Mouse (Mus musculus) neural tube, embryonic 14.5 days (tissue): ENCODE measurements around the gene Vamp9. TPM values are rescaled to one million over a fixed set of nuclear protein-coding genes. Genes with fewer than 3 reads are reported as not detected.

Experiments used
- ATAC-seq: fragments of 200-750 bp; cut with Nextera tagmentation; 2 replicates; pipeline ENCODE4 v1.8.0; 2017; ENCODE audit warnings: low read depth, mild to moderate bottlenecking, moderate TSS enrichment, moderate library complexity
- H3K27ac ChIP-seq: fragments of 300-500 bp; sonication (generic); 2 replicates; pipeline ENCODE4 v1.5.1; 2014; ENCODE audit warnings: low read depth, mild to moderate bottlenecking, control low read depth, low read length, moderate library complexity, mixed read lengths
- H3K27me3 ChIP-seq: fragments of 300-500 bp; sonication (generic); 2 replicates; pipeline ENCODE4 v1.6.1; 2014; ENCODE audit warnings: low read length; ENCODE audit not compliant: control insufficient read depth, insufficient read depth
- H3K36me3 ChIP-seq: fragments of 300-500 bp; sonication (generic); 2 replicates; pipeline ENCODE4 v1.6.1; 2014; ENCODE audit warnings: low read length, mixed read lengths; ENCODE audit not compliant: control insufficient read depth, insufficient read depth
- H3K4me1 ChIP-seq: fragments of 300-500 bp; sonication (generic); 2 replicates; pipeline ENCODE4 v1.6.1; 2014; ENCODE audit warnings: low read length; ENCODE audit not compliant: control insufficient read depth, insufficient read depth
- H3K4me2 ChIP-seq: fragments of 300-500 bp; sonication (generic); 2 replicates; pipeline ENCODE4 v1.6.1; 2014; ENCODE audit warnings: mild to moderate bottlenecking, low read depth, low read length, control low read depth
- H3K4me3 ChIP-seq: fragments of 300-500 bp; sonication (generic); 2 replicates; pipeline ENCODE4 v1.5.1; 2014; ENCODE audit warnings: low read depth, low read length, control low read depth, mixed read lengths
- H3K9ac ChIP-seq: fragments of 300-500 bp; sonication (generic); replicated peaks from 2 replicates; pipeline ENCODE4 v1.6.1; 2014; ENCODE audit warnings: low read depth, mild to moderate bottlenecking, control low read depth, low read length, mixed read lengths
- H3K9me3 ChIP-seq: fragments of 300-500 bp; sonication (generic); 2 replicates; pipeline ENCODE4 v1.6.1; 2016; ENCODE audit warnings: low read length; ENCODE audit not compliant: control insufficient read depth
- WGBS: fragments of 180-500 bp; shearing (Covaris S2); extraction: QIAGEN DNeasy Blood & Tissue Kit; methylation state at CpG from one replicate; pipeline ENCODE4 v1.1.7; 2014; 5-methylcytosine and 5-hydroxymethylcytosine counted together
- polyA plus RNA-seq: library from polyadenylated mRNA; unstranded; fragments of >200 nt; fragmentation: Nextera tagmentation; extraction: Ambion mirVana; gene quantifications from 2 replicates; pipeline ENCODE4 v1.2.1, GENCODE M21; 2014

Vamp9 gene
- polyA plus RNA-seq, 1 experiment from 2014 or later, result 1.2 TPM

GRCm38 (mm10) chr5:99959960-99960359 lies 53.9 kb downstream of the Vamp9 start:
- Histone ChIP-seq H3K4me3 (no peak overlapping the region), H3K9me3 (no peaks in the 10 kb centered on the region), H3K27me3 (no peaks in the 10 kb centered on the region), H3K4me1 (no peaks in the 10 kb centered on the region), H3K9ac (no peak overlapping the region), H3K27ac (no peak overlapping the region), H3K36me3 (peaks cover 34% of the 10 kb centered on the region), H3K4me2 (no peak overlapping the region)
- ATAC-seq, result no peak
- 81% methylated on average over 2 of the region's 2 CpGs for WGBS

GRCm38 (mm10) chr5:99973941-99974340 lies 67.9 kb downstream of the Vamp9 start:
- Histone ChIP-seq H3K27ac (no peak overlapping the region), H3K4me1 (peaks cover 27% of the 10 kb centered on the region), H3K9ac (no peak overlapping the region), H3K27me3 (no peaks in the 10 kb centered on the region), H3K36me3 (peaks cover 12% of the 10 kb centered on the region; the same call in 1 of the 2 replicates), H3K4me3 (no peak overlapping the region), H3K9me3 (no peaks in the 10 kb centered on the region), H3K4me2 (no peak overlapping the region)
- ATAC-seq, result no peak
- WGBS, result 26% methylated on average over 2 of the region's 2 CpGs

GRCm38 (mm10) chr5:99975061-99975460 lies 69.0 kb downstream of the Vamp9 start:
- Histone ChIP-seq H3K4me3 (no peak overlapping the region), H3K9ac (no peak overlapping the region), H3K27me3 (no peaks in the 10 kb centered on the region), H3K4me1 (peaks cover 27% of the 10 kb centered on the region), H3K4me2 (no peak overlapping the region), H3K36me3 (0 out of 2 replicates have a peak, but pooled peaks cover 5% of the 10 kb centered on the region), H3K9me3 (no peaks in the 10 kb centered on the region), H3K27ac (no peak overlapping the region)
- ATAC-seq, result no peak
- 73% methylated on average over 4 of the region's 4 CpGs for WGBS

- Histone ChIP-seq H3K4me2 (peak overlapping the region; percentile 47), H3K9me3 (no peaks in the 10 kb centered on the region), H3K27ac (no peak overlapping the region), H3K27me3 (no peaks in the 10 kb centered on the region), H3K4me1 (peaks cover 27% of the 10 kb centered on the region), H3K9ac (no peak overlapping the region), H3K36me3 (0 out of 2 replicates have a peak, but pooled peaks cover 2% of the 10 kb centered on the region), H3K4me3 (no peak overlapping the region; the same call in 1 of the 2 replicates)
- no peak for ATAC-seq
- 78% methylated on average over 1 of the region's 1 CpGs for WGBS
These were observed 69.7 kb downstream of the Vamp9 start for GRCm38 (mm10) chr5:99975776-99976175.

- no peaks in the 10 kb centered on the region for H3K36me3 ChIP-seq
- H3K9ac ChIP-seq, result peak overlapping the region; percentile 95; the same call in 1 of the 2 replicates
- H3K4me2 ChIP-seq, result peak overlapping the region; percentile 94
- no peak for ATAC-seq
- no peaks in the 10 kb centered on the region for H3K27me3 ChIP-seq
- 9% methylated on average over 8 of the region's 8 CpGs for WGBS
- no peaks in the 10 kb centered on the region for H3K9me3 ChIP-seq
- no peak overlapping the region; the same call in 1 of the 2 replicates for H3K27ac ChIP-seq
- H3K4me1 ChIP-seq, result peaks cover 27% of the 10 kb centered on the region
- H3K4me3 ChIP-seq, result peak overlapping the region; percentile 81
These were observed 70.4 kb downstream of the Vamp9 start for GRCm38 (mm10) chr5:99976334-99976955.

GRCm38 (mm10) chr5:99977516-99978301 lies 71.7 kb downstream of the Vamp9 start:
- H3K4me2 ChIP-seq, result peak overlapping the region; percentile 94
- peaks cover 27% of the 10 kb centered on the region for H3K4me1 ChIP-seq
- H3K36me3 ChIP-seq, result no peaks in the 10 kb centered on the region
- H3K27ac ChIP-seq, result peak overlapping the region; percentile 97
- ATAC-seq, result peak; percentile 42
- under 1% methylated on average over 45 of the region's 50 CpGs for WGBS
- no peaks in the 10 kb centered on the region for H3K27me3 ChIP-seq
- H3K4me3 ChIP-seq, result peak overlapping the region; percentile 81
- H3K9ac ChIP-seq, result peak overlapping the region; percentile 95
- H3K9me3 ChIP-seq, result no peaks in the 10 kb centered on the region

GRCm38 (mm10) chr5:99978699-99979442 lies 72.8 kb downstream of the Vamp9 start, which contains the start of the genes Hnrnpd and 4930524J08Rik:
Gene Hnrnpd (minus strand): TSS chr5:99978938.
Gene 4930524J08Rik (plus strand): TSS chr5:99979061.
- peak within 1 kb of the TSS; percentile 81 for H3K4me3 ChIP-seq
- peak within 1 kb of the TSS; percentile 95 for H3K9ac ChIP-seq
- H3K36me3 ChIP-seq, result no peaks in the 10 kb centered on the region
- H3K9me3 ChIP-seq, result no peaks in the 10 kb centered on the region
- H3K27me3 ChIP-seq, result no peaks in the 10 kb centered on the region
- peak within 1 kb of the TSS; percentile 94 for H3K4me2 ChIP-seq
- under 1% methylated on average over 74 of the region's 97 CpGs for WGBS
- H3K27ac ChIP-seq, result peak within 1 kb of the TSS; percentile 97
- ATAC-seq, result peak; percentile 98
- peaks cover 27% of the 10 kb centered on the region for H3K4me1 ChIP-seq

GRCm38 (mm10) chr5:99983452-99984061 lies 77.5 kb downstream of the Vamp9 start:
- no peaks in the 10 kb centered on the region for H3K36me3 ChIP-seq
- WGBS, result 95% methylated on average over 9 of the region's 9 CpGs
- H3K9ac ChIP-seq, result no peak overlapping the region
- no peaks in the 10 kb centered on the region for H3K9me3 ChIP-seq
- H3K27me3 ChIP-seq, result no peaks in the 10 kb centered on the region
- no peak overlapping the region for H3K27ac ChIP-seq
- H3K4me2 ChIP-seq, result no peak overlapping the region
- H3K4me1 ChIP-seq, result no peaks in the 10 kb centered on the region; the same call in 1 of the 2 replicates
- ATAC-seq, result no peak
- H3K4me3 ChIP-seq, result no peak overlapping the region
